Mouse (Mus musculus): ENCODE measurements around the gene Olfr645.

- TF ChIP-seq EP300 (IDR thresholded peaks at IDR 0.05) (no peak), CTCF (IDR thresholded peaks at IDR 0.05) (no peak)
Measured at GRCm38 (mm10) chr7:104061345-104061744, 23.9 kb downstream of the Olfr645 start, which contains the start of gene 4930516K23Rik.

Data from lung, postnatal 0 days (tissue).